Mouse (Mus musculus) liver, embryonic 12.5 days (tissue): ENCODE measurements around the gene Gm4756. TPM values are rescaled to one million over a fixed set of nuclear protein-coding genes. Genes with fewer than 3 reads are reported as not detected.

Source experiments
- ATAC-seq: fragments of 200-750 bp; cut with Nextera tagmentation; 2 replicates; pipeline ENCODE4 v1.8.0; 2017; ENCODE audit warnings: moderate number of reproducible peaks, mild to moderate bottlenecking, moderate library complexity
- H3K27ac ChIP-seq: fragments of 300-500 bp; sonication (generic); 2 replicates; pipeline ENCODE4 v1.5.1; 2016; ENCODE audit warnings: mild to moderate bottlenecking
- H3K27me3 ChIP-seq: fragments of 300-500 bp; sonication (generic); replicated peaks from 2 replicates; pipeline ENCODE4 v1.6.1; 2016; ENCODE audit warnings: mild to moderate bottlenecking, moderate library complexity
- H3K36me3 ChIP-seq: fragments of 300-500 bp; sonication (generic); 2 replicates; pipeline ENCODE4 v1.6.1; 2016; ENCODE audit warnings: mild to moderate bottlenecking, moderate library complexity
- H3K4me1 ChIP-seq: fragments of 300-500 bp; sonication (generic); 2 replicates; pipeline ENCODE4 v1.6.1; 2016
- H3K4me2 ChIP-seq: fragments of 300-500 bp; sonication (generic); 2 replicates; pipeline ENCODE4 v1.6.1; 2016; ENCODE audit warnings: mild to moderate bottlenecking, moderate library complexity
- H3K4me3 ChIP-seq: fragments of 300-500 bp; sonication (generic); 2 replicates; pipeline ENCODE4 v1.5.1; 2016; ENCODE audit warnings: mild to moderate bottlenecking, moderate library complexity
- H3K9ac ChIP-seq: fragments of 300-500 bp; sonication (generic); 2 replicates; pipeline ENCODE4 v1.6.1; 2016; ENCODE audit warnings: mild to moderate bottlenecking, moderate library complexity
- H3K9me3 ChIP-seq: fragments of 300-500 bp; sonication (generic); replicated peaks from 2 replicates; pipeline ENCODE4 v1.6.1; 2016; ENCODE audit warnings: mild to moderate bottlenecking, moderate library complexity
- WGBS: fragments of 180-500 bp; shearing (Covaris S2); methylation state at CpG from one replicate; pipeline ENCODE4 v1.1.7; 2016; ENCODE audit not compliant: insufficient replicate concordance; 5-methylcytosine and 5-hydroxymethylcytosine counted together
- polyA plus RNA-seq: library from polyadenylated mRNA; unstranded; fragments of >200 nt; fragmentation: Nextera tagmentation; extraction: Ambion mirVana; gene quantifications from 2 replicates; pipeline ENCODE4 v1.2.1, GENCODE M21; 2016

Gene Gm4756
- polyA plus RNA-seq, 1 experiment from 2014 or later: not detected

GRCm38 (mm10) chr12:72674079-72674797 is 24.8 kb upstream of the Gm4756 start:
- WGBS: 53% methylated on average over 7 of the region's 7 CpGs
- Histone ChIP-seq H3K9me3 (no peaks in the 10 kb centered on the region), H3K27me3 (no peaks in the 10 kb centered on the region), H3K36me3 (no peaks in the 10 kb centered on the region), H3K4me2 (no peak overlapping the region), H3K9ac (no peak overlapping the region), H3K4me3 (no peak overlapping the region), H3K27ac (no peak overlapping the region), H3K4me1 (0 out of 2 replicates have a peak, but pooled peaks cover 3% of the 10 kb centered on the region)
- no peak for ATAC-seq

DNA sequence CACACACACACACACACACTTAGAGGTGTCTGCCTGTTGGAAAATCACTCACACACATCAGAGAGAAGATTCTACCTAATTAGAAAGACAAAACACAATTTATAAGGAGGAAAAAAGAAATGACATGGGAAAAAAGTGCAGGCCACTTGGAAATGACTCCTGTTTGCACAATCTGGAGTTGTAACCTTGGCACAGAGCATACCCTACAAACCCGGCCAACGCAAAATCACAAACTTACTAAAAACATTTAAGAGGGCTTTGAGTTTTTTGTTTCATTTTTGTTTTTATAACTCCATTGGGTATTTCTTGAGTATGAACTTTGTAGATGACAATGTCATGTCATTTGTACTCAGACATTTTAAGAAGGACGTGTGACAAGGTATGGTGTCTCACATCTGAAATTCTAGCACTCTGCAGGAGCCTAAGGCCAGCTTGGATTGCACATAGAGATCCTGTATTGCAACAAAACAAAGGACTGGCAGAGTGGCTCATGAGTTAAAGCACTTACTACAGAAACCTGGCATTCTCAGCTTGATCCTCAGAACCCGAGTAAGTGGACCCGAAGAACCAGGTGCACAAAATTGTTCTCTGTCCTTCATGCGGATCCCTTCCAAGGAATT is 22.2 kb upstream of the Gm4756 start:
- no peaks in the 10 kb centered on the region for H3K27me3 ChIP-seq
- no peak overlapping the region for H3K9ac ChIP-seq
- H3K9me3 ChIP-seq: no peaks in the 10 kb centered on the region
- ATAC-seq: no peak
- WGBS: 82% methylated on average over 6 of the region's 6 CpGs
- no peak overlapping the region for H3K4me2 ChIP-seq
- H3K4me3 ChIP-seq: no peak overlapping the region
- H3K4me1 ChIP-seq: 0 out of 2 replicates have a peak, but pooled peaks cover 3% of the 10 kb centered on the region
- no peaks in the 10 kb centered on the region for H3K36me3 ChIP-seq
- no peak overlapping the region for H3K27ac ChIP-seq

- no peak overlapping the region for H3K27ac ChIP-seq
- ATAC-seq: no peak
- 32% methylated on average over 8 of the region's 8 CpGs for WGBS
- no peak overlapping the region for H3K4me2 ChIP-seq
- H3K9ac ChIP-seq: no peak overlapping the region
- H3K27me3 ChIP-seq: no peaks in the 10 kb centered on the region
- H3K36me3 ChIP-seq: no peaks in the 10 kb centered on the region
- 0 out of 2 replicates have a peak, but pooled peaks cover 3% of the 10 kb centered on the region for H3K4me1 ChIP-seq
- H3K4me3 ChIP-seq: no peak overlapping the region
- no peaks in the 10 kb centered on the region for H3K9me3 ChIP-seq
These were observed 21.5 kb upstream of the Gm4756 start for GRCm38 (mm10) chr12:72670921-72671320.

- no peak for ATAC-seq
- Histone ChIP-seq H3K4me2 (no peak overlapping the region), H3K36me3 (no peaks in the 10 kb centered on the region), H3K9ac (no peak overlapping the region), H3K27me3 (no peaks in the 10 kb centered on the region), H3K9me3 (no peaks in the 10 kb centered on the region), H3K4me3 (no peak overlapping the region), H3K4me1 (peaks cover 23% of the 10 kb centered on the region), H3K27ac (no peak overlapping the region)
- WGBS: 62% methylated on average over 10 of the region's 10 CpGs
These were observed 18.5 kb upstream of the Gm4756 start for GRCm38 (mm10) chr12:72667868-72668469.

DNA sequence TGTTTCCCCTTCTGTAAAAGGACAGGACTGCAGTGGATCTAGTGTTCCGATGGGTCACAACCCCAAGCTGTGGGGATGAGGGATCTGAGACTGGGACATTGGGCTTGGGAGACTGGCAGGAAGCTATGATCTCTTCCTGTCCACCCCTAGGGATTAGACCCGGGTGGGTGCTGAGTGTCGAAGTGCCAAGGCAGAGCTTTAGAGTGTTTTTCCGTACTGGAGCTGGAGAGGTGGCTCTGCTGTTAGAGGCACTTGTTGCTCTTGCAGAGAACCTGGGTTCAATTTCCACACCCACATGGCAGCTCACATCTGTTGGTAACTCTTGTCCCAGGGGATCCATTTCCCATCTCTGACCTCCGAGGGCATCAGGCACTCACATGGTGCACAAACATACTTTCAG is 16.6 kb upstream of the Gm4756 start:
- H3K27ac ChIP-seq: no peak overlapping the region
- no peaks in the 10 kb centered on the region for H3K9me3 ChIP-seq
- no peak overlapping the region for H3K4me3 ChIP-seq
- H3K9ac ChIP-seq: no peak overlapping the region
- WGBS: 81% methylated on average over 5 of the region's 5 CpGs
- no peak for ATAC-seq
- no peaks in the 10 kb centered on the region for H3K27me3 ChIP-seq
- no peaks in the 10 kb centered on the region for H3K36me3 ChIP-seq
- H3K4me1 ChIP-seq: peaks cover 23% of the 10 kb centered on the region
- no peak overlapping the region for H3K4me2 ChIP-seq

GRCm38 (mm10) chr12:72664735-72665337 is 15.4 kb upstream of the Gm4756 start, which contains the start of gene Dhrs7:
Gene Dhrs7, minus strand, starts transcription at chr12:72664909.
- Histone ChIP-seq H3K27ac (peak within 1 kb of the TSS; percentile 28; the same call in 1 of the 2 replicates), H3K9me3 (no peaks in the 10 kb centered on the region), H3K4me3 (peak within 1 kb of the TSS; percentile 63), H3K4me1 (peaks cover 20% of the 10 kb centered on the region), H3K4me2 (peak within 1 kb of the TSS; percentile 91), H3K27me3 (no peaks in the 10 kb centered on the region), H3K36me3 (no peaks in the 10 kb centered on the region), H3K9ac (peak within 1 kb of the TSS; percentile 67)
- peak; percentile 96 for ATAC-seq
- WGBS: 2% methylated on average over 33 of the region's 33 CpGs

DNA sequence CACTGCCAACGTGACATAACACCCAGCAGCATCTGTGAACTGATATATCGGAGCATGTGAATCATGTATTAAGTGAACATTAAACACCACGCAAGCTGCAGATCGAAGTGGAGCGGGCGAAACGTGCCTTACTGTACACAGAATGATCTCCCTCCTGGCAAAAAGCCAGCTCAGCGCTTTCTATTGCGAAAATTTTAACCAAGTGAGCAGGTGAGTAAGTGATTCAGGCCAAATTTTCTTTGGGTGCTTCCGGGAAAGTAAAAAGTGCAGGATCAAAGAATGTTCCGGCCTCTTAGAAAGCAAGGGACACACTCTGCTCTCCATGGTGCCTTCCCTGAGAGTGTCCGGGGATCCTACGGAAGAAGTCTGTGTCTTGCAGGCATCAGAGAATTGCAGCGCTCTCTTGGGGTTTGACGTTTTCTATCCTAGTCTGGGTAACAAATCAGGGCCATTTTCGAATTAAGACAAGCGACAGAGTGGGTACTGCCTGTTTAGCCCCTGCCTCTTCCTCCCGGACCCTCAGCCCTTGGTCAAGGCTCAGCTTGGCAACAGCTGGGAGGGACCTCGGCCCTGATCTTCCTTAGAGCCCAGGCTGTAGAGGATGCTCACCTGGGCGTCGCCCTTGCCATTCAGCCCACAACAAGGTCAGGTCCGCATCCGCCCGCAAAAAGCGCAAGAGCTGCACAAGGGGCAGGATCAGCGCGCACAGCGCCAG is 14.7 kb upstream of the Gm4756 start:
- Histone ChIP-seq H3K9ac (peak overlapping the region; percentile 67), H3K9me3 (no peaks in the 10 kb centered on the region)

DNA sequence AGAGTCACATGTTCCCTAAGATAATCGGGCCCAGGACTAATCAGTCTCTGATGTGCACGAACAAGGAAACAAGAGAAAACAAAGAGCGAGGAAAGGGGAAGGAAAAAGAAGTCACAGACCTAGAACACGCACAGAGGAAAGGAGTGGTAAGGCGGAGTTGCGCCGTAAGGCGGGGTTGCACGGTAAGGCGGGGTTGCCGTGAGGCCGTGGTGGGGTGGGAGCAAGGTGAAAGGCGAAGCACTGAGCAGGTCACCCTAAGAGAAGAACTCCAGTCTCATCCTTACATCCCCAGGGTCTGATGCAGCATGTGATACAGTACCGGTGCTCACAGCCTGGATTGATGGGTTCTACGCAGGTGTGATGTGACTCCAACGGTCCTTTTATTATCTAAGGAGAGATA is 6.3 kb upstream of the Gm4756 start:
- H3K9me3 ChIP-seq: no peaks in the 10 kb centered on the region
- no peaks in the 10 kb centered on the region for H3K4me1 ChIP-seq
- no peak overlapping the region for H3K4me2 ChIP-seq
- H3K27me3 ChIP-seq: no peaks in the 10 kb centered on the region
- H3K4me3 ChIP-seq: no peak overlapping the region
- ATAC-seq: no peak
- 79% methylated on average over 16 of the region's 16 CpGs for WGBS
- H3K9ac ChIP-seq: no peak overlapping the region
- H3K27ac ChIP-seq: no peak overlapping the region
- peaks cover 3% of the 10 kb centered on the region; the same call in 1 of the 2 replicates for H3K36me3 ChIP-seq

More for the DNA sequence above, 14.7 kb upstream of the Gm4756 start:
- Histone ChIP-seq H3K27ac (no peak overlapping the region), H3K4me1 (peaks cover 20% of the 10 kb centered on the region), H3K36me3 (no peaks in the 10 kb centered on the region), H3K4me2 (peak overlapping the region; percentile 91), H3K4me3 (peak overlapping the region; percentile 63), H3K27me3 (no peaks in the 10 kb centered on the region)
- WGBS: 15% methylated on average over 28 of the region's 28 CpGs
- peak; percentile 28 for ATAC-seq

DNA sequence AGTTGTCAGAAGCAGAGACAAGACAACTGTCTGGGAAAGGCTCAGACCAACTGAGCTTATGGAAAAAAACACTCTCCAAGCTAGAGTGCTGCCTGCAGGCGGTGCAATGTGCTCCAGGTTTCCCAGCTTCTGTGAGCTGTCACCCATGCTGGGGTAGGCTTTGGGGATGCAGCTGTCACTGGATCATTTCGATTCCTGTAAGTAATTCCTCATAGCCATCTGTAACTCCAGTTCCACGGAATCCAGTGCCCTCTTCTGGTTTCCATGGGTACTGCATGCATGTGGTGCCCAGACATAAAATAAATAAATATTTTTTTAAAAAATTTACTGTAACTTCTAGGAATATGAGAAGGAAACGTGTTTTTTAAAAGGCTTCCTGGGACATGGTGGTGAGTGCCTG is 5.2 kb upstream of the Gm4756 start:
- no peaks in the 10 kb centered on the region for H3K4me1 ChIP-seq
- no peak overlapping the region for H3K4me2 ChIP-seq
- no peak overlapping the region for H3K4me3 ChIP-seq
- ATAC-seq: no peak
- no peak overlapping the region for H3K27ac ChIP-seq
- H3K27me3 ChIP-seq: no peaks in the 10 kb centered on the region
- 23% methylated on average over 4 of the region's 4 CpGs for WGBS
- H3K9me3 ChIP-seq: no peaks in the 10 kb centered on the region
- H3K36me3 ChIP-seq: peaks cover 3% of the 10 kb centered on the region; the same call in 1 of the 2 replicates
- H3K9ac ChIP-seq: no peak overlapping the region

DNA sequence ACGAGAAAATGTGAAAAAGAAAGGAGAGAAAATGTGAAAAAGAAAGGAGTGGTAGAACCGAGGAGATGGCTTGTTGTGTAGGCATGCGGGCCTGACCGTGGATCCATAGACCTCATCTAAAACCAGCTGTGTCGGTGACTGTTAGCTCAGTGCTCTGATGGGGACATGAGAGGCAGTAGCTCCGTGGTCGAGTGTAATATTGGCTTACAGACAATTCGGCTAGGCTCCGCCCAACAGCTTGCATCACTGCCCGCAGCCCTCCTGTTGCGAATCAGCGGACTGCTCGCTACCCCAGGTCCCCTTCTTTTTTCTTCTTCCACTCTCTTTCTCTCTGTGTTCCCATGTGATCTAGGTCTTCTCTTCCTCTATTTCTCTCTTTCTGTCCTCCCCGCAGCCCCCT is 540 bp downstream of the Gm4756 start:
- Histone ChIP-seq H3K36me3 (no peaks in the 10 kb centered on the region), H3K9me3 (no peaks in the 10 kb centered on the region), H3K9ac (no peak overlapping the region), H3K27me3 (no peaks in the 10 kb centered on the region), H3K4me2 (no peak overlapping the region), H3K4me1 (no peaks in the 10 kb centered on the region), H3K27ac (no peak overlapping the region), H3K4me3 (no peak overlapping the region)
- 80% methylated on average over 14 of the region's 14 CpGs for WGBS
- ATAC-seq: no peak

- no peak; the same call in 1 of the 2 replicates for ATAC-seq
- Histone ChIP-seq H3K4me1 (no peaks in the 10 kb centered on the region), H3K36me3 (no peaks in the 10 kb centered on the region), H3K9ac (no peak overlapping the region), H3K27me3 (no peaks in the 10 kb centered on the region), H3K27ac (no peak overlapping the region), H3K9me3 (0 out of 2 replicates have a peak, but pooled peaks cover 6% of the 10 kb centered on the region), H3K4me2 (no peak overlapping the region), H3K4me3 (no peak overlapping the region)
- 53% methylated on average over 3 of the region's 3 CpGs for WGBS
These were observed 11.4 kb downstream of the Gm4756 start for GRCm38 (mm10) chr12:72638025-72638424.
